Mouse (Mus musculus): ENCODE data around the gene Cd28.

Cd28 gene

DNA sequence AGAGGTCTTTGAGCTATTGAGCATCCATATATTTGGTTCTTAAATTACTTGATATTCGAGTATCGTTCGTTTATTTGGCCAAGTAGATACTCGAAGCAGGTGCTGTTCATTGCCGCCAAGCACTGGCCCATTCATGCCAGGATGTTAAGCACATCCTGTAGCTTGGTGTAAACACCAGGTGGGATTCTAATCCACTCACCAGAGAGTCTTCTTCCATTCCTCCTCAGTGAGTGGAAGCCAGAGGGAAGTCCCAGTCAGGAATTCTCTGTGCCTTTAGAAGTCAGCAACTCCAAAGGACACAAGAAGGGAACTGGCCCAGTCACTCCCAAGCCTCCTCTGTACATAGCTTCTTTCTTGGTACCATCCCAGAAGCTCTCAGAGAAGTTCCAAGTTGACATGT is at the start of gene Cd28:
Gene Cd28, plus strand, starts transcription at position 234 of the 400 bp plus-strand sequence.
- no peak for DNase-seq

DNA sequence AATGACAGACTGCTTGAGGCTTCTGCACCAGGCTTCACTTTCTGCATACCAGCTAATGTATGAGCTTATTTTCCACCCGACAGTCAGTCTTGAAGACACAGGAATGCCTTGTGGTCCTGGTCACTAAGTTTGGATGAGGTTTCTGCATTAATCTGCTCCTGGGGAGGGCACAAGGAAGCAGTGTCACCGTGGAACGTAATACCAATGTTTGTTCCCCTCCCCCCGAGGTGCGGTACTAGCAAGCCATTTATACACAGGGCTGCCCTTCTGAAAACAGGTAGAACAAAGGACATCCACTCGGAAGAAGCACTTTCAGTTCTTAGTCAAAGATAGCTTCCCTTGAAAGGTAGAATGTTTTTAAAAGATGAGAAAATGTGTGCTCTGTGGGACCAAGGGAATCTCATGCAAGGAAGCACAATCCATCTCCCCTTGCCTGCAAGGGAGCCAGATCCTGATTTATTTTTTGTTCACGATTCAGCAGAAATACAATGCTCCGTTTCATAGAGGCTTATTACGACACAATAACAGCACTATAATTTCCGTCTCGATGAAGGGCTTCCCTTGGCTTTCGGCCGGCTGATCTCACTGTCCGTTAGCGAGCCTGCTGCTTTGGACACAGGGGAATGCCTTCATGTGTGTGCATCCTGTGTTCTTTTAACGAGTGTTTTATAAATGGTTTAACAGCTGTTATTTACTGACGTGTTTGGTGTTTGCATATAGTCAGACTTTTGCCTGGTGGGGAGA is 48.6 kb upstream of the Cd28 start:
- DNase-seq: no peak

DNA sequence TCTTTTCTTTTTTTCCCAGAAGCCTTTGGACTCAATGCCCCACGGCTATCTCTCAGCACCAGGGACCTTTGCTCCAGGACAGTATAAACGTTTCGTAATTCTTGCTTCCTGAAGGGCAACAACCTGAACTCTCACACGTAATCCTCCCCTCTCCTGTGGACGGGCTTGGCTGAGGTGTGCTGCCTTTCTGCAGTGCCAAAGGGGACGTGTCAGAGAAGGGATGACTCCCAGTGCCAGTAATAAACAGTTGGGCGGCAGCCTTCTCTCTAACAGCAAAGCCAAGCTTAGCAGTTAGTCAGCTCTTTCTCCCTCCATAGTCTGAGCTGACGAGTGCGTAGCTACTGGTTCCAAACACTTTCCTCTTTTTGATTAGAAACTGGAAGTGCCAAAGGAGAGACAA is 47.6 kb upstream of the Cd28 start:
- DNase-seq: no peak

DNA sequence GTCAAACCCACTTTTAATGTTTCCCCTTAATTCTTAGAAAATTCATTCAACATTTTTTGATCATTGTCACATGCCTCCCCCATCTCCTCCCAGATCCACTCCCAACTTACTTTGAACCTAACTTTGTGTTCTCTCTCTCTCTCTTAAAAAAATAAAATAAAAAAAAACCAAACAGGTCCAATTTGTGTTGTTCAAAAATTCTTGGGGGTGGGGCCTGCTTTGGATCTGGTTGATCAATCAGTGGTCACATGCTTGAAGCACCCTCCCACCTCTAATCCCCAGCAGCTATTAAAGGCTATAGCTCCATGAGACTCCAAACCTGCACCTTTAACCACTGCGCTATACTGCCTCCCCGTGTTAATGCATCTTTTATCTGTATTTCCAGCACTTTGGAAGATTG is 46.9 kb upstream of the Cd28 start:
- DNase-seq: no peak

DNA sequence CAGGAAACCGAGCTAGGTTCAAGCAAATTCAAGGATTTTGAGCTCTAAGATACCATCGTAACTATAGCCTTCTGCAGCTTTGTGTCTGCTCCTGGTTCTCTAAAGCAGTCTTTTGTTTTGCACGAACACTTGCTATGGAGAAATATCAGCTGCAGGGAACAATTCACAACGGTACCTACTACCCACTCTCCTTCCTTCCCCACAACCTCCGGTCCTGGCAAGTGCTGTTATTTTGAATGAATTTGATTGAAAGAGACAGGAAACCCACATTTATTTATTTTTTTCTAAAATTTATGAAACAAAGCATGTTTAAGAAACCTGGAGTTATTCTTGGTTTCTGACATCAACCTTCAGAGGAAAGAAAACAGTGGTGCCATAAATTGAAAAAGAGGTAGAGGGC is 46.4 kb upstream of the Cd28 start:
- DNase-seq: no peak

DNA sequence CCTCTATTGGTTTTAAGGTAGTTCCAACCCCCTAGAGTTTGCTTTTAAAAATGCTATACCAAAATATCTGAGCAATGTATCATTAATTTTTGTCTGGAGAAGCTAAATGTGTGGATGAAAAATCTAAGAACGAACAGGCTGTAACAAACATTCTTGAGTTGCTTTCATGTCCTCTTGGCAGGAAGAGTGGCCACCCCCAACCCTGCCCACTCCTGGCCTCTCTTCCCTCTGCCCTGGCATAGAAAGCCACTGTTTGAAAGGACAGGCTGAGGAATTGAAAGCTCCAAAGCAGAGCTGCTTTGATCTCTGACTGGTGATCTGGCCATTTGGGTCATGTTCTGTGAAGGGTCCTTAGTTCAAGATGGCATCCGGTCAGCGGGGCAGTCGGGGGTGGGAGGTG is 32.8 kb upstream of the Cd28 start:
- no peak for DNase-seq

DNA sequence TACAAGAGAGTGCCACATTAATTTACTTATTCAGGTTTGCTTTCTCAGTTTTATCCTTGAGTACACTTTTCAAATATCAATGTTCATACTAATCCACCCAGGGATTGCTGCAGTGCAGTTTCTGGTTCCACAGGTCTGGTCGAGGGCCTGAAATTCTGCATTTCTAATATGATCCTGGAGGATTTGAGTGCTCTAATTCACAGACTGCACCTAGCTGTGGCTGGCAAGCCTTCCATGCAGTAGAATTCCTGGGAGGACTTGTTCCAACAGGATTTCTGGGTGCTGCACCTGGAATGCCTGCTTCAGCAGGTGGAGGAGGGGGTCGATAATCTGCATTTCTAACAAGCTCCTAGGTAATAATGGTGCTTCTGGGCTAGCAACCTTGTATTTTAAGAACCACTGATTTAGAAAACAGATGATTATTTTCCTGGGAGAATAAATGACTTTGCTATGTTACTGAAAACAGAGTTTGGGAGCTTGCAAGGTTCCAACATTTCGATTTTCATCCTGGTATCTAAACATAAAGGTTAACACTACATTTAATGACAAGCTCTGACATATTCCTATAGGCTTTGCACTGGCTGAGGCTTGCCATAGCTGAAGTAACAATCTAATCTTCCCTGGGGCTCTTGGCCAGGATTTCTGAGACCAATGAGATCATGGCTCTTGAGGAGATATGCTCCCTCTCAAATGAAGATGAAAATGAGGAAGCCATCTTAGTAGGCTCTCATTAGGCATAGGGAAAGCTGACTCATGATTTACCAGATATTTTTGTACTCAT is 20.3 kb upstream of the Cd28 start:
- DNase-seq: no peak

DNA sequence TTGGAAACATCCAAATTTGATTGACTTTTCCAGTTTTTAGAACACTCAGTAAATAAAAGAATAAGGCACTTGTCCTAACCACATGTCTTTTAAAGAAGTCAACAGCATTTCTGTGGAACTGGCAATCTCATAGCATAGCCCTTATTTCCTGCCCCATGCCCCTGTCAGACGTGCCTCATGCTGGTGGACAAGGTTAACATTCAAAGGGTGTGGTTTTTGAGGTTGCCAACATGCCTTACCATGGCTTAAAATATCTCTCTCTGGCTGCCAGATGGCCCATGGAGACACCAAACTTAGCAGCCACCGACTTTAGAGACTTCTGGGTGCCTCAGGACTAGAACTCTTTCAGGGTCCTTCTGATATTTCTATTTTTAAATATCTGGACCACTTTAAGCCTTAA is 14.0 kb upstream of the Cd28 start:
- no peak for DNase-seq

DNA sequence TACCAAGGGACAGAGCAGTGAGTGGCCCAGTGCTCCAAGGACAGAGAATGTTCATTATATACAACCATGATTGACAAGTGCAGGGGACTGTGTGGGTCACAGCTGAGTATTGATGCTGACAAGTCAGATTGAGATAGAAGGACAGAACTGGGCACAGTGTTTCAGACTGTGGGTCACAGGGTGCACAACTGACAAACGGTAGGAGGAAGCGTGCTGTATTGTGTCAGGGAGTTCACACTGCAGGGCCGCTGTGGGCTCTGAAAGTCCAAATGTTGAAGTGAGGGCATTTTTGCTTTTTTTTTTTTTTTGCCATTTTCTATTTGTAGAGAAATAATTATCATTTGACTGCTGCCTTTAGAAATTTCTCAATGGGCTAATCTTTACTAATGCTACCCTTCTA is 3.4 kb upstream of the Cd28 start:
- no peak for DNase-seq

DNA sequence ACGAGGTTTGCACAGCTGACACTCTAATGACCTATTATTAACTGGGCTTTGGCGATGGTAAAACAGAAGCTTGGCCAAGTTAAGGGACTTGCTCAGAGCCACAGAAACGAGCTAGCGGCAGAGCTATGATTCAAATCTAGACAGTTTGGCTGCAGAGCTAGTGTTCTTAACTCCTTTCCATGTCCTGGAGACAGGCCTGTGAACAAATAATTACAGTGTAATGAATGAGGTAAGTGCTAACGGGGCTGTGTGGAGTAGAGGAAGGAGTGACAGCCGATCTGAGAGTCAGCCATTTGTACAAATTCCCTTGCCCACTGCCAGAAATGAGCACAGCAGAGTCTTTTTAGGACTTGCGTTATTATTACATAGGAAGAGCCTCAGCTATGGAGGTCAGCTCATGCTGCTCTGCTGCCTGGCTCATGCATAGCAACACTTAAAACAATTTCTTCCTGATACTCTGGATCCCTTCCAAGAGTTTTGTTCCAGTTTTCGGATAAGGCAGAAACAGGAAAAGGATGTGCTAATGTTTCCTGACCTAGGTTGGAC is 876 bp upstream of the Cd28 start:
- DNase-seq: no peak

DNA sequence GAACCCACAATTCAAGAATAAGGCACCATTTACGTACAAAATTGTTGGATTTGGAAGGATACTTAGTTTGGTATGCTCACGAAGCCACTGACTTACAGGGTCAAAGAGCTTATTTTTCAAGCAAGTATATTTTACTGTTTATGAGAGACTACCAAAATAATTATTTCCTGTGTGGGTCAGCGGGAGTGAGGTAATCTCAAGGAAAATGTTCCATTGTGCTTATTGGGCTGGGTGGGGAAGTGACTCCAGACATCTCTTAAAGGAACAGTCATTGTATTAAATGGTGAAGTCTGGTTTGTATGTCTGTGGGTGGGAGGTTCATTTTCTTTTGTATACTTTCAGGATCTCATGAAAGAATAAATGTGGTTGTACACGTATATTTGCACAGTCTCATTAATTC is 2.0 kb downstream of the Cd28 start:
- DNase-seq: no peak

DNA sequence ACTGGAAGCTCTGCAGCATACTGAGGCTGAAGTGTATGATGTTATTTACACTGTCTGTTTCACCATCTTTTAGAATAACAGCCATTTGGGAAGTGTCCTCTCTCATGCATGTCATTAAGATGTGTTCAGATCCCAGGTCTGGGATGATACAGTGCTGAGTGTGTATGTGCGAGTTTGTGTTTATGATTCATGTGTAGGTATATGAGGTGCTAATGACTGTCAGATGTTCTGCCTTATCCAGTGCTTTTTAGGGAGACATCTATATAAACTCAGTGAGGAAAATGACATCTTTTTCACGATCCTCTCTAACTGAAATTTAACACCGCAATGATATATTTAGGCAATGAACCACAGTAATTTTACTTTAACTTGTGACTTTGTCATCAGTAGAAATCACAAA is 7.0 kb downstream of the Cd28 start:
- DNase-seq: no peak

DNA sequence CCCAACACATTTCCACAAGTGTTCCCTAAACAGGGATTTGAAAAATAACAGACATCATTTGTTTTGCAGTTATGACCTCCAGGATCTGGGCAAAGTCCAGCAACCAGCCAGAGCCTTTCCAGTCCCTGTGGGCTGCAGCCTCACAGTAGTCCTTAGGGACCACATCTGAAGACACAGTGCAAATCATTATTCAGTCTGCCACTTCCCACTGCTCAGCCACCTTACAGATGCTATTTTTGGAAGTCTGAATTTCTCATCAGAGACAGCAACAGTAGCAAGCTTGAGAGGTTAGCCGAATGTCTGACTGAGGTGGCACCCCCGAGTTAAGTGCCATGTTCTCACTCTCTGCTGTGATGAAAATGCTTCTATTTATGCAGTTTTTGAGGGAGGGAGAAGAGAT is 15.3 kb downstream of the Cd28 start:
- no peak for DNase-seq

DNA sequence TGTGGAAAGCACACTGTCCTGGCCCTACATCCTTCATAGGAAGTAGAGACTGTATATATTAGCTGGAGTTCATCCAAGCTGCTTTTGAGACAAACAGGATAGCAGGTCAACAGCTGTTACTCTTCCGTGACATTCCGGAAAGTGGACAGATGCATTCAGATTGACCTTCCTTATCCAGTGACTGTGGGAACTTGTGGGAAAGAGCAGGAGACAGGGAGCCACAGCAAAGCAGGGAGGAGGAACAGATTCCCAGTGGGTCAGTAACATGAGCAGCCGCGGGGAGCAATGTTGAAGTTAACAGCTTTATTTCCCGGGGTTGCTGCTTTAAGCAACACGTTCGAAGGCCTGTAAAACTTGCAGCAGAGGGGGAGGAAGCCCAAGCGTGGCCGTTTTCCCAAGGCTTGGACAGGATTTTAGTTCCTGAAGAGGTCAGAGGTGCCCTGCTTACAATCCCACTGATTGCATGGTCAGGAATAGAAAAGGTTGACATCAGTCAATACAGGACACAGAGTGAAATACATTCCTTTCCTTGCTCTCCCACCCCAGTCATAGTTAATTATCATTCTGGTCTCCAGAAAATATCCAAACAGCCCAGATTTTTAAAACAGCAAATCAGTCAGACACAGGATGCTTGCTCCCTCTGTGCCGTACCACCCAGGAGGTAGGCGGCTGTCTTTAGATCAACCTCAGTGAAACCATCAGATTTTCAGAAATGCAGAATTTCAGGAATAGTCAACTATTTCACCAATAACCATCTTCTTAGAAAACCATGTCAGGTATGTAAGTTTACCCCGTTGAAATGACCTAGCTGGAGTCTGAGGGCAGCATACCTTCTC is 18.7 kb downstream of the Cd28 start:
- DNase-seq: peak; percentile 49

DNA sequence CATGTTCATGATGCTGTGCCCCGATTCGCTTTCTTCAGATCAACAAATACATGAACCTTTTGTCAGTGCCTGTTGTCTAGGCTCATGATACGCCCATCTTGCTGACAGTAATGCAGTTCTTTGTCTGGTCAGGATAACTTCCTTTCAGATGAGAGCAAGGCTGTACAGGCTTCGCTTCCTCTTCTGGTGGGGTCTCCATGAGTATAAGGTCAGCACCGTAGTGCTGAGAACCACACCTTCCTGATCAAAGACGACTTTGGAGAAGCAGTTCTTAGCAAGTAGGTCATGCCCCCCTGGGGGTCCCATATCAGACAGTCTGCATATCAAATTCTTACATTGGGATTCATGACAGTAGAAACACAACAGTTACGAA is 19.3 kb downstream of the Cd28 start:
- DNase-seq: no peak

DNA sequence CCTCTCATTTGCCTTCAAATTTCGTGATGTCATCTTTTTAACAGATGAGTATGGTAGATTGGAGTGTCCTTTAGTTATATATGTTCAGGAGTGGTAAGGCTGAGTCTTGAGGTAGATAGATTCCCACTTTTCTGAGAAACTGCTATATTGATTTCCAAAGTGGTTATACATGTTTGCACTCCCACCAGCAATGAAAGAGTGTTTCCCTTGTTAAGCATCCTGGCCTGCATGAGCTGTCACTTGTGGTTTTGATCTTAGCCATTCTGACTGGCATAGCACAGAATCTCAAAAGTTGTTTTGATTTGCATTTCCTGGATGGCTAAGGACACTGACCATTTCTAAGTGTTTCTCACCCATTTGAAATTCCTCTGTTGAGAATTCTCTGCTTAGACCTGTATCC is 27.7 kb downstream of the Cd28 start:
- no peak for DNase-seq

DNA sequence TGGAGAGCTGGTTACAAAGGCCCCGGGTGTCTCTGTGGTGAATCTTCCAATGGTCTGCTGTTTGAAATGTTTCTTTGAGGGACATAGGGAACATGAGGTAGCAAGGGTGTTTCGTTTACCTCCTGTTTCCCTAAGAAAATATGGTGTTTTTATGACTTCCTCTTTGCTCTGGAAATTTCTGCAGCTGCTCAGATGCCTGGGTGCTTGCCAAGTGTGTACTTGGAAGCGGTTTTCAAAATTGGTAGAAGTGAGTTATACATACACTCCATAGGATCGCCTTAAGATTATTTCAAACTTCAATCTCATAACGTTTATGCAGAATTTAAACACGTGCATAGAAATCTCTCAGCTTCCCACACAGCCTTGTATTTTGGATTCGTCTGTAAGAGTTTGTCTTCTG is 29.1 kb downstream of the Cd28 start:
- DNase-seq: no peak

DNA sequence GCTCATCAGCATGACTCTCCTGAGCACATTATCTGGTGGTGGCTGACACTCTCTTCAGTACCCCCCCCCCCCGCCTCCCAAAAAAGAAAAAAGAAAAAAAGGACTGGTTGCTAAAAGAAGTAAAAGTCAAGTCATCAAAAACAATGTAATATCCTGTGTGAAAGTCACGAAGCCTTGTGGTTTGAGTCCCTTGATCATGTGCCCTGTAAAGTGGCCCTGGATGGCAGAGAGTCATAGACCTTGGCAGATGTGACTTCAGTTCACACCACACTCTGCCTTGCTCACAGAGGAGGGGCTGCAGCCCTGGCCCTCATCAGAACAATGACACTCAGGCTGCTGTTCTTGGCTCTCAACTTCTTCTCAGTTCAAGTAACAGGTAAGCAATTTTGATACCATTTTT is 29.6 kb downstream of the Cd28 start:
- no peak for DNase-seq

DNA sequence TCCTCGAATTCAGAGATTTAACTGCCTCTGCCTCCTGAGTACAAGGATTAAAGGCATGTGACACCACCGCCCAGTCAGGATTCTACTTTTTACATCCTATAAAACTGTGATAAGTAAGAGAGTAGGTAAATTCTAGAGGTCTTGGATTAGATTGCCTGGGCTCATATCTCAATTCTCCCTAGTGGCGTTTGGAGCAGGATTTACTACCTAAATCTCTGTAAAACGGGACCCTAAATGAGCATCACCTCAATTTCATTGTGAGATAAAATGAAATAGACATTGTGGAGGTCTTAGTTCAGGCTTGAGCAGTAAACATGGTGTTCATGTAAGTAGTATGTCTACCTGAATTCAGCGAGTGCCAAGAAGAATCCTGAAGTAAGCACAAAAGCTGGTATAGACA is 30.3 kb downstream of the Cd28 start:
- no peak for DNase-seq

DNA sequence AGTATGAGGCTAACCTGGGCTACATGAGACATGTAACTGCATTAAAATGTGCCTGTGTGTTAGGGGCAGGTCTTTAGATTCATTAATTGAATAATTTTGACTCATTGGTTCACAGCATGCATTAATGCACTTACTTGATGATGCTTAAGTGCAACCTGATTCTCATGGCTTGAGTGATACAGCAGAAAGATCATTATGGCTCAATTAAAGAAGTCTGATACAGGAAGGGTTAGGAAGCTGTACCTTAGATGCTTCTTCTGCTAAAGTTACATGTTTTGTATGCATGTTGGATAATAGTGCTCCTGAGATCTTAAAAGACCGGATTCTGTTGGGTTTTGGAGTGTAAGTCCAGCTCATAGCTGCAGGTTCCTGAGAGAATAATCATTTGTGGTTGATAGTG is 31.7 kb downstream of the Cd28 start:
- DNase-seq: no peak

DNA sequence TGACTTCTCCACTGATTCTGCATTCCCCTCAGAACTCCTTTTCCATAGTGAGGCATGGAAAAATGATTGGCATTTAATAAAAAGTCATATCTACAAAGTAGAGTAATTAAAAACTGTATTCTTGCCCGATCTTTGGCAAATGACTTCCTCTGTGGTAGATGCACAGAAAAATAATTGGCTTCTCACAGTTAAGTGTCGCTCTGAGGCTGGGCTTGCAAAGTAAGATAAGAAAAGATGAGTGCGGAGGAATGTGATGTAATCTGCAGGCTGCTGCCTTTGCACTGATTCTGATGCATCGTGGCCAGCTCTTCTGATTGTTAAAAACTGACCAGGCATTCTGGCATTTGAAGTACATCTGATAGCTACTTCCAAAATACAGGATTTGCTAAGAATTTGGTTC is 32.3 kb downstream of the Cd28 start:
- DNase-seq: no peak

DNA sequence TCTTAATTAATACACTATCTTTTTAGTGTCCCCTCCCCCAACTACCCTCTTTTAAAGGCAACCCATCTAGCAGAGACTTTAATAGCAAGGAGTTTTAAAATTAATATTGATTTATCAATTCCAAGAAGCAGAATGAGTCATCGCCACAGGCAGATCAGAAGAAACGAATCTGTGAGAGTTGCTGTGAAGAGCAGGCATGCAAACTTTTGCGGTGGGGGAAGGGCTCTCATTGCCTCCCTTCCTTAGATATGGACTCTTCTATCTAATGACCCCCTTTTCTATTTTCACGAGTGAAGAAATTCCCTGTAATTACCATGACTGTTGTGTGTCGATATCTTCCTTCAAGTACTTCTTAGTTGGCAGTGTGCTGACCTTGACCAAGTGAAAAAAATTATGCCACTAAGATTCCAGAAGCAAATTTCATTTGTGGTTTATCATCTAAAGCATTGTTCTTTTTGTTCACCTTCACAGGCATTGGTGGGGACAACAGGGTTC is 32.8 kb downstream of the Cd28 start:
- DNase-seq: no peak

DNA sequence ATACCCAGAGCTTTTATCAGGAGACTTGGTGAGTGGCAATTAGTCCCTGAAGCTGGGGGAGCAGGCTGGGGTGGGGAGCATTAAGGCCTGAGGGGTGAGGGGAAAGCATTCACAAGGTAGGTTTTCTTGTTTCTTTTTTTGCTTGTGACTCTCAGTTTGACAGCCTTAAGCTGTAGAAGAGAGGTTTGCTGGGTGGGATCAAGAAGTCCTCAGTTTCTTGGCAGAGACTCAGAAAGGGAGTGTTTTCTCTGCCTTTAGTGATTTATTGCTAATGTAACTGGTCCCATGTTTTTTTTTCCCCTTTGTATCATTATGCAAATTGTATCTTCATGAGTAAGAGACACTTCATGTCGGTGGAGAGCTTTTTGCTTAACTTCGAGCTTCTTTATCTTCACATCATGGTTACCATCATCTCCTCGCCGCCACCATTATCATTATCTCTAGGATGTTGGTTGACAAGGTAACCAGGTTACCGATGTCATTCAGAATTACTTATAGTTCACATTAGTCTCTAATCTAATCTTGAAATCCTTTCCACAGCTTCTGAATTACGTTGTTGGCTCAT is 33.7 kb downstream of the Cd28 start:
- DNase-seq: no peak

Measured in embryo, embryonic 11 days (tissue).